Mouse (Mus musculus): ENCODE measurements at regions not wholly inside any gene's neighbourhood (a gene's known extent, or its start where the extent isn't known, plus 50 kb on each side); places are given as distances from the start of the nearest gene placed in this dataset.

GRCm38 (mm10) chr16:29985126-29985931, 78.9 kb upstream of the Hes1 start:
- TF ChIP-seq CTCF (IDR thresholded peaks at IDR 0.05; ENCODE audit: insufficient read depth, low read depth, low read length), result no peak
- no peak for TF ChIP-seq POLR2A (IDR thresholded peaks at IDR 0.05; ENCODE audit: insufficient read depth, low read depth, low read length)
